Mouse (Mus musculus): ENCODE results near the gene Luc7l3.

The Luc7l3 gene

DNA sequence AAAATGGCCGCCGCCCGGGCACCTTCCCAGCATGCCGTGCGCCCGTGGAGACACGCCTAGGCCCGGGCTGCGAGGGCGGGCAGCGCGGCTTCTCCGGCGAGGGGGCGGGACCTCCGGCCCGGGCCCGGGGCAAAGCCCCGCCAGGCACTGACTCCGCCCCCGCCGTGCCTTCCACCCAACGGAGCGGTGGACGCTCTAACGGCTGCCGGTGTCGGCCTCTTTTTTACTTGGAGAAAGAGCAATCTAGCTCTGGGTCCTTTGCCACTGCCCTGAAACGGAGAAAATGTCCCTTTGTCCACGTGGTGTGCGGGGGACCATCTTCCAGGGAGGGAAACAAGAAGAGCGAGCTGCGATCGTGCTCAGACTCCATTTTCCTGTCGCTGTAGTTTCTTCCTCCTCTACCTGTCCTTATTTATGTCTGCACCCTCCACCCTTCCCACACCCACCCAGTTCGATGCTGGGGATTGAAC lies at the start of gene Luc7l3:
Gene Luc7l3 (minus strand): TSS at position 58 of the 470 bp plus-strand sequence.
- peak; percentile 94 for DNase-seq

DNA sequence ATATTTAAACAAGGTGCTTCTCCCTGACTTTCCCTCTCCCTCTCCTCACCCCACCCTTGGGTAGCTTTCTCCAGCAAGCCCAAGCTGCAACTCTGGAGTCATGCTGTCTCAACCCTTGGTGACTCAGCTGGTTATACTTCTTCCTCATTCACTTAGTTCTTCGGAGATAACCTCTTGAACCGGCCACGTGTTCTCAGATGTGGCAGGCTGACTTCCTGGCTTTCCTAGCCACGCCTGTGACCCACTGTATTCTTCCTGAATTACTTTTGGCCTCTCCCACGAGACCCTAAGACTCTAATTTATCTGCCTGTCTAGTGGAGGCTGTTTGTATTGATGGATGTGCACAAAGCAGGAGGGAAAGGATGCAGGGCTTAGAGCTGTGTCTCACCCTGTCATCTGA lies 49.0 kb upstream of the Luc7l3 start:
- no peak for DNase-seq

GRCm38 (mm10) chr11:94369981-94370380 lies 48.2 kb upstream of the Luc7l3 start:
- DNase-seq, result no peak

DNA sequence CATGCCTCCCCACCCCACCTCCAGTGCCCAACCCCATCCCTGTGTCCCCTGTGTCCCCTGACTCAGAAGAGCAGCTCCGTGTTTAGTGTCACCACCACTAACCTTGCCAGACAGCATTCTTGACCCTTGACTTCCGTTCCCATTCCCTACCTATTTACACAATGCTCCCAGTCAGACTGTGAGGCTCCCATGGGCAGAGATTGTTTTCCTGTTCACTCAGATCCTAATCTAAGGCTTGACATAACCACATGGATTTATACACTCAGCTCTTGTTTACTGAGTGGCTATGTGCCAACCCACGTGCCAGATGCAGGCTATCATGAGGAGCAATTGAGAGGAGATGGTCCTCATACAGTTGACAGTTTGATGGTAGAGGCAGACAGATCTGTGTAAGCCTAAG lies 43.6 kb upstream of the Luc7l3 start:
- no peak for DNase-seq

- no peak for DNase-seq
Measured at GRCm38 (mm10) chr11:94363690-94364089, 41.9 kb upstream of the Luc7l3 start.

- no peak for DNase-seq
Measured at GRCm38 (mm10) chr11:94362101-94362500, 40.3 kb upstream of the Luc7l3 start.

GRCm38 (mm10) chr11:94361166-94361870 lies 39.5 kb upstream of the Luc7l3 start:
- peak; percentile 65 for DNase-seq

DNA sequence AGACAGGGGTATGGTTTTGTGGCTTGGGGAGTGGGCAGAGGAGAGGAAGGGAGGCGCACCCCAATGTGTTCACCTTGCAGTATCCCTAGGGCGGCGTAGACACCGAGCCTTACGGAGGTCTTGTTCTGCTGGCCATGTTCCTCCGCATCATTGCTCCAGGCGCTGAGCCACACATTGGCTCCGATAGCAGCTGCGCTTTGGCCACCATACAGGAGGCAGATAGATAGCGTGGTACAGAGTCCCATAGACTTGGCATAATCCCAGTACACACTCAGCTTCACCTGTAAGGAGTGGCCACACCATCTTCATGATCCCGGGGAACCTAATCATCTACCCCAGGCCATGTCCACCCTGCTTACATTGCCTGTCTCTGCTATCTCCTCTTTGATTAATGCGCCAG lies 37.4 kb upstream of the Luc7l3 start:
- no peak for DNase-seq

- no peak for DNase-seq
Measured at GRCm38 (mm10) chr11:94355521-94356217, 33.9 kb upstream of the Luc7l3 start.

- DNase-seq, result no peak
Measured at GRCm38 (mm10) chr11:94351094-94351493, 29.3 kb upstream of the Luc7l3 start.

DNA sequence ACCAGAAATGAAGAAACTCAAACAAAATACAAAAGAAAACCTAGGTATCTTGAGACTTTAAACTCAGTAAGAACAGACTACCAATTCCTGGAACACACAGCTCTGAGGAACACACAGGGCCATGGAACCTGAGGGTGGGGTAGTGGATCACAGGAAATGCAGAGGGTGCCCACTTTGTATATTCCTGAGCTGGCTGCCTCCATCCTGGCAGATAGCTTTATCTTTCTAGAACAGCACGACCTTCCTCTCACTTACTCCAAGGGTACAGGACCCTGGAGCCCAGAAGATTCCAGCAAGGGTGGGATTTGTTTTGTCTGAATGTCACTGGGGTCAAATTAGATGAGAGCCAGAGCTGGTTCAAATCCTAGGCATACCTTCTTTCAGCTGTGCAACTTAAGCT lies 28.5 kb upstream of the Luc7l3 start:
- DNase-seq, result no peak

DNA sequence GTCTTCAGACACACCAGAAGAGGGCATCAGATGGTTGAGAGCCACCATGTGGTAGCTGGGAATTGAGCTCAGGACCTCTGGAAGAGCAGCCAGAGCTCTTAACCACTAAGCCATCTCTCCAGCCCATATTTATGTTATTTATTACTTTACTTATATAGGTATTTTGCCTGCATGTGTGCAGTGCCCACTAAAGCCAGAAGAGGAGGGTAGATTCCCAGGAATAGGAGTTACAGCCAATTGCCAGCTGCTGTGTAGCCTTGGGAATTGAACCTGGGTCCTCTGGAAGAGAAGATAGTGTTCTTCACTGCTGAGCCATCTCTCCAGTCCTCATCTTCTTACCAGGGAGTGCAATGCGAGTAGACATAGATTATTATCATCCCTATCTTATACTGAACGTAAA lies 28.1 kb upstream of the Luc7l3 start:
- DNase-seq, result no peak

GRCm38 (mm10) chr11:94347063-94347575 lies 25.3 kb upstream of the Luc7l3 start:
- DNase-seq, result no peak

GRCm38 (mm10) chr11:94346611-94347010 lies 24.8 kb upstream of the Luc7l3 start:
- DNase-seq, result no peak

GRCm38 (mm10) chr11:94345926-94346325 lies 24.1 kb upstream of the Luc7l3 start:
- no peak for DNase-seq

DNA sequence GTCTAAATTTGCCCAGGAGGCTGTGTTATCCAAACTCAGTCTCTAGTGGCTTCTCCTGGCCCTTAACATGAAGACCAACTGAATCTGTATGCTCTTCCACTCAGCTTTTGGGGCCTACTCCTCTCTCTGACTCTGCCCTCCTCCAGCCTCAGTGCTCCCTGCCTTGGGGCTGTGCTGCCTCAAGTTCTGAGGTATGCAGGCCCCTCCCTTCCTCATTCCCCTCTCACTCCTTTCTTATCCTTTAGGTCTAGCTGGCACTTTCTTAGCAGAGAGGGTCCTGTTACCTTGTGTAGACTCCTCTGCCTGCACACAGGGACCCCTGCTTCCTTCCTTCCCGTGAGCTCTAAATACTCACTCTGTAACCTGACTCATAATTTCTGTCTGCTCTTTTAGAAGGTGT lies 22.7 kb upstream of the Luc7l3 start:
- DNase-seq, result no peak

- DNase-seq, result no peak
Measured at GRCm38 (mm10) chr11:94343955-94344358, 22.2 kb upstream of the Luc7l3 start.

DNA sequence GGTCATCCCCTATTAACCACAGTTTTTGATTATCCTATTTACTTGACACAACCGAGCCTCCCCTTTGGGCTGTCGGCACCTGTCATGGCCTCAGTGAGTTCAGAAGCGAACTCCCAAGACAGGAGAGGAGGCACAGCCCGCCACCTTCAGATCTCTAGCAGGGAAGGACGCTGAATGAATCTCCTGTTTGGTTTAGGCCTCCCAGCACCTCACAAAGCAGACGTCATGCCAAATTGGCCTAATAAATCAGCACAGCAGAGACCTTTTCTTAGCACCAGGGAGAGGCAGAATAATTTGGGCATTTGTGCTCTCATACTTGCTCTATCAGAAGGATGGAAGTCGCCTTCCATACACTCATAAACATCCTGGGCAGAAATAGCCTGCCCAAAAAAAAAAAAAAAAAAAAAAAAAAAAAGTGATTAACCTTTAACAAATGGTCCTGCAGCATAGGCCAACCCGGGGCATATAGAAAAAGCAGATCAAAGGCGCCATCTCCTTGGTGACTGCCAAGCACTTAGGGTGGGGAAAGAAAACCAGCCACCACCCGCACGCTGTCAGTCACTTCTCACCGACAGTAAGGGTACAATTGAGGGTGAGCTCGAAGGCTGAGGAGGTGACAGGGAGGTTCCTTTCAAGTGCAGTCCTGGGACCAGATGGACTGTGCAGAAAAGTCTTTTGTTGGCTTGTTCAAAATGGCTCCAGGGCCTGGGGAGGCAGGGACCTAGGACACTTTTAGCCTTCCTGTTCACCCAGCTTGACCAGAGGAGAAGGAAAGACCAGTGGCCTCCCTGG lies 20.5 kb upstream of the Luc7l3 start:
- DNase-seq, result no peak

- no peak for DNase-seq
Measured at GRCm38 (mm10) chr11:94340948-94341933, 19.5 kb upstream of the Luc7l3 start.

DNA sequence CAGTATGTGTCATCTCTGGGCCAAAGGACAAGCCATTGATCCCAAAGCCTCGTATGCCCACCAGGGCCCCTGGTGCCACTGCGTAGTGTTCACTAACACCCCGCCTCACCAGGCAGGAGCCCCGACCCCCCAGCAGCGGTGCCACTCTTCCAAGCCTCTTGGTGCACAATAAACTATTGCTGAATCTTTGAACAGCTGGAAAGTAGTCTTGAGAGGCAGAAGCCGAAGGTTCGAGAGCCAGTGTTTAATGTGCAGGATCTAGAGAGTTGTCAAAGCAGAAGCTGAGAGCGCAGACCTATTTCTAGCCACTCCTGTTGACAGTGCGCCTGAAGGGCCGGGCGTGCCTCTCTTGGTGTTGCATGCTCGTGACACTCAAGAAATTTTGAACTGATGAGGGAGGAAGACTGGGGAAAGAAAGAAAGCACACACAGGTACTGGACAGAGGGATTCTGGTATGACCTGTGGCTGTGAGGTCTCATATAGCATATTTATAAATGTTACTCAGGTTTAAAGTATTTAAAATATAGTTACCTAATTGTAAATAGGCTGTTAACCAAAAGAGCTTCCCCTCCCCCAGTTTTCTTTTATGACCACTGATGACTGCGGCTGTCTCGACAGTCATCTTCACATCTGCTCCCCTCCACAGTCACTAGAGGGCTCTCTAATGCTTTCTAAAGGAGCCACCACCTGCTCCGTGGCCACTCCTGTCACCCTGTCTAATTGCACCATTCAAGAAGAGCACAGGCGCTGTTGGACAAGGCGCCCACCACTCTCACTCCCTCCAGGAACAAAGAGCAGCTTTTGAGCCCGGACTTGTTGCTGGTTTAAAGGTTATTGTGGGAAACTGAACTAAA lies 18.2 kb upstream of the Luc7l3 start:
- peak; percentile 62 for DNase-seq

- no peak for DNase-seq
Measured at GRCm38 (mm10) chr11:94338347-94338746, 16.6 kb upstream of the Luc7l3 start.

Measured in cerebellum, adult 8-10 months (tissue).